Mouse (Mus musculus): ENCODE measurements around the gene Spata32. TPM values are rescaled to one million over a fixed set of nuclear protein-coding genes. Genes with fewer than 3 reads are reported as not detected.

The Spata32 gene
- polyA plus RNA-seq, 1 experiment from 2014 or later: not detected

GRCm38 (mm10) chr11:103174891-103175391 lies 43.3 kb downstream of the Spata32 start:
- Histone ChIP-seq H3K36me3 (ENCODE audit: control insufficient read depth, insufficient read depth) (no peaks in the 10 kb centered on the region), H3K4me3 (ENCODE audit: low read depth, low read length) (no peak overlapping the region), H3K9me3 (ENCODE audit: control insufficient read depth) (no peaks in the 10 kb centered on the region), H3K27ac (ENCODE audit: low read depth, low read length) (no peak overlapping the region), H3K27me3 (replicated peaks; ENCODE audit: control insufficient read depth, insufficient read depth, low read length) (peaks cover 19% of the 10 kb centered on the region), H3K4me2 (replicated peaks; ENCODE audit: low read depth) (no peak overlapping the region), H3K4me1 (replicated peaks; ENCODE audit: control insufficient read depth, insufficient read depth, low read length) (peaks cover 5% of the 10 kb centered on the region; the same call in 1 of the 2 replicates), H3K9ac (ENCODE audit: low read depth, low read length) (no peak overlapping the region)
- ATAC-seq: no peak
- WGBS: 55% methylated on average over 8 of the region's 8 CpGs
- TF ChIP-seq CTCF (IDR thresholded peaks at IDR 0.05; ENCODE audit: low read depth): no peak

GRCm38 (mm10) chr11:103174411-103174832 lies 43.8 kb downstream of the Spata32 start:
- no peak overlapping the region for H3K27ac ChIP-seq (ENCODE audit: low read depth, low read length)
- no peak overlapping the region for H3K4me3 ChIP-seq (ENCODE audit: low read depth, low read length)
- no peak overlapping the region for H3K4me2 ChIP-seq (replicated peaks; ENCODE audit: low read depth)
- TF ChIP-seq CTCF (IDR thresholded peaks at IDR 0.05; ENCODE audit: low read depth): no peak
- peaks cover 24% of the 10 kb centered on the region for H3K27me3 ChIP-seq (replicated peaks; ENCODE audit: control insufficient read depth, insufficient read depth, low read length)
- no peaks in the 10 kb centered on the region for H3K36me3 ChIP-seq (ENCODE audit: control insufficient read depth, insufficient read depth)
- no peak overlapping the region for H3K9ac ChIP-seq (ENCODE audit: low read depth, low read length)
- WGBS: 78% methylated on average over 5 of the region's 5 CpGs
- no peak for ATAC-seq
- no peaks in the 10 kb centered on the region for H3K9me3 ChIP-seq (ENCODE audit: control insufficient read depth)
- peaks cover 5% of the 10 kb centered on the region; the same call in 1 of the 2 replicates for H3K4me1 ChIP-seq (replicated peaks; ENCODE audit: control insufficient read depth, insufficient read depth, low read length)

DNA sequence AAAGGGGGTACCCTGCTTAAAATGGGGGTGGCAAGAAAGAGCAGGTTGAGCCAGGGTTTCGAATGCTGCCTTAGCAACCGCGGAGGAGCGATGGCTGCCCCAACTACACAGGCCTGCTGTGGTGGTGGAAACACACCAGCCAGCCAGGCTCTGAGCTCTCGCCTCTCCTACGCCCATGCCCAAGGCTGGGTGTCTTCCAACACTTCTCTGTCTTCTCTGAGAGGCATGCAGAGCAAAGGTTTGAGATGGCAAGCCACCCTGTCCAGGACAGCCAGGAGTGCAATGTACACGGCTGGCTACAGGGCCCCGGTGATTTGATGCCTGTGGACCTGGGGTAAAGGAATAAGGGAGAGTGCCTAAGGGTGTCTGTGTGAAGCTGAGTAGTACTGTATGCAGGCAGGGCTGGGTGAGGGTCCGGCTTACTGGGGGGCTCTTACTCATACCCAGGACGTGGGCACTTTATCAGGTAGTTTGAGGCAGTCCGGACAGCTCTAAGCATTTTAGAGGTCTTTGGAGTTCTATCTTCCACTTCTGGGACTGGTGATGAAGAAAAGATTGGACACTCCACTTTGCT lies 44.4 kb downstream of the Spata32 start:
- no peak for TF ChIP-seq CTCF (IDR thresholded peaks at IDR 0.05; ENCODE audit: low read depth)
- 93% methylated on average over 11 of the region's 11 CpGs for WGBS
- ATAC-seq: no peak
- Histone ChIP-seq H3K36me3 (ENCODE audit: control insufficient read depth, insufficient read depth) (no peaks in the 10 kb centered on the region), H3K4me3 (ENCODE audit: low read depth, low read length) (no peak overlapping the region), H3K4me2 (replicated peaks; ENCODE audit: low read depth) (no peak overlapping the region), H3K27me3 (replicated peaks; ENCODE audit: control insufficient read depth, insufficient read depth, low read length) (peaks cover 27% of the 10 kb centered on the region), H3K27ac (ENCODE audit: low read depth, low read length) (no peak overlapping the region), H3K9me3 (ENCODE audit: control insufficient read depth) (no peaks in the 10 kb centered on the region), H3K4me1 (replicated peaks; ENCODE audit: control insufficient read depth, insufficient read depth, low read length) (peaks cover 5% of the 10 kb centered on the region; the same call in 1 of the 2 replicates), H3K9ac (ENCODE audit: low read depth, low read length) (no peak overlapping the region)

DNA sequence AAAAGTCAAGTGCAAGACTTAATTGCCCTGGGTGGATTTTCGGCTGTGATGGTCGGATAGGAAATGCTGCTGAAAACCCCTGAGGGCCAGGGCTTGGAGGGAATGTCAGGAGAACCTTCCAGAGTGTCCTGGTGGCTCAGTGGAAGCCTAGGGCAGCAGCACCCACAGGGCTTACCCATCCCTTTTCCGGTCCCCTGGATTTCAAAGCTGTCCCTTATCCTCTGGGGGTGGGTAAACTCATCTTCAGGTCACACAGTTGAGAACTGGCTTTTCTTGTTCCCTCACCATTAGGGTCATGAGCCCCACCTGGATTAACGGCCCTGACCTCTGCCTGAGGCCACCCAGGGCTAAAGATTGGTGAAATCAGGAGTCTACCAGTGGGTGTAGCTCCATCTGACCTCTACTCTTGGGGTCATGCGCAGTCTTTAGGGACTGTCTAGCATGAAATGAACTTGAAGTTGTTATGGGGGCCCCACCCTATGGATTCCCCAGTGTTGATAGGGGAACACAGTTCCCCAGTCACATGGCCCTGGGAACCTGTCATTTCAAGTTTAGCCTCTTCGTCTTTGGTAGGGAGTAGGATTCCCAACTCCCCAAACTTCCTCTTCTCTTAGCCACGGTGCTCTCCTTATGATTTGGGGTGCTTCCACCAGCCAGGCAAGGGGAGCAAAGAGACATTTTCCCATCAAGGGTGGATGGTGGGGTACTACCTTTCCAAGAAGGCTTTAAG lies 45.0 kb downstream of the Spata32 start:
- Histone ChIP-seq H3K4me1 (replicated peaks; ENCODE audit: control insufficient read depth, insufficient read depth, low read length) (peaks cover 5% of the 10 kb centered on the region; the same call in 1 of the 2 replicates), H3K4me3 (ENCODE audit: low read depth, low read length) (no peak overlapping the region), H3K27me3 (replicated peaks; ENCODE audit: control insufficient read depth, insufficient read depth, low read length) (peaks cover 27% of the 10 kb centered on the region), H3K9me3 (ENCODE audit: control insufficient read depth) (no peaks in the 10 kb centered on the region), H3K4me2 (replicated peaks; ENCODE audit: low read depth) (no peak overlapping the region), H3K9ac (ENCODE audit: low read depth, low read length) (no peak overlapping the region), H3K27ac (ENCODE audit: low read depth, low read length) (no peak overlapping the region), H3K36me3 (ENCODE audit: control insufficient read depth, insufficient read depth) (no peaks in the 10 kb centered on the region)
- TF ChIP-seq CTCF (IDR thresholded peaks at IDR 0.05; ENCODE audit: low read depth): no peak
- 78% methylated on average over 7 of the region's 7 CpGs for WGBS
- no peak for ATAC-seq

GRCm38 (mm10) chr11:103172392-103173040 lies 45.7 kb downstream of the Spata32 start:
- TF ChIP-seq CTCF (IDR thresholded peaks at IDR 0.05; ENCODE audit: low read depth): no peak
- Histone ChIP-seq H3K9ac (ENCODE audit: low read depth, low read length) (no peak overlapping the region), H3K4me1 (replicated peaks; ENCODE audit: control insufficient read depth, insufficient read depth, low read length) (peaks cover 5% of the 10 kb centered on the region; the same call in 1 of the 2 replicates), H3K36me3 (ENCODE audit: control insufficient read depth, insufficient read depth) (no peaks in the 10 kb centered on the region), H3K4me2 (replicated peaks; ENCODE audit: low read depth) (no peak overlapping the region), H3K4me3 (ENCODE audit: low read depth, low read length) (no peak overlapping the region), H3K27ac (ENCODE audit: low read depth, low read length) (no peak overlapping the region), H3K9me3 (ENCODE audit: control insufficient read depth) (no peaks in the 10 kb centered on the region), H3K27me3 (replicated peaks; ENCODE audit: control insufficient read depth, insufficient read depth, low read length) (peaks cover 27% of the 10 kb centered on the region)
- WGBS: 71% methylated on average over 6 of the region's 6 CpGs
- no peak for ATAC-seq
